Mouse (Mus musculus) spleen, adult 12 weeks (tissue): Measurements from ENCODE around the gene 4921539E11Rik.
A peak's percentile ranks its signal among the peaks of the same experiment; 100 is the strongest.

Source experiments
- DNase-seq: peaks from one replicate; pipeline ENCODE4 v3.0.0; 2022; ENCODE audit warnings: low spot score

The 4921539E11Rik gene

GRCm38 (mm10) chr4:103290763-103291162 is at the start of gene 4921539E11Rik:
4921539E11Rik (minus strand) TSS chr4:103290863.
- DNase-seq = no peak

- no peak for DNase-seq
Observed at GRCm38 (mm10) chr4:103335134-103335533, 44.5 kb upstream of the 4921539E11Rik start.

GRCm38 (mm10) chr4:103329348-103329747 is 38.7 kb upstream of the 4921539E11Rik start:
- no peak for DNase-seq

GRCm38 (mm10) chr4:103326994-103327393 is 36.3 kb upstream of the 4921539E11Rik start:
- DNase-seq = no peak

GRCm38 (mm10) chr4:103324688-103325451 is 34.2 kb upstream of the 4921539E11Rik start:
- DNase-seq = no peak

- no peak for DNase-seq
Observed at GRCm38 (mm10) chr4:103321461-103321860, 30.8 kb upstream of the 4921539E11Rik start.

- DNase-seq = no peak
Observed at GRCm38 (mm10) chr4:103315861-103316260, 25.2 kb upstream of the 4921539E11Rik start.

- DNase-seq = no peak
Observed at GRCm38 (mm10) chr4:103314526-103314910, 23.9 kb upstream of the 4921539E11Rik start.

GRCm38 (mm10) chr4:103313587-103314525 is 23.2 kb upstream of the 4921539E11Rik start, which contains the start of gene Oma1:
Oma1 (plus strand) TSS chr4:103313812.
- DNase-seq = peak; percentile 92

GRCm38 (mm10) chr4:103303851-103304250 is 13.2 kb upstream of the 4921539E11Rik start:
- DNase-seq = no peak

GRCm38 (mm10) chr4:103299342-103299741 is 8.7 kb upstream of the 4921539E11Rik start:
- DNase-seq = no peak

- DNase-seq = no peak
Observed at GRCm38 (mm10) chr4:103288342-103288741, 2.3 kb downstream of the 4921539E11Rik start.

- no peak for DNase-seq
Observed at GRCm38 (mm10) chr4:103273021-103273420, 17.6 kb downstream of the 4921539E11Rik start.

GRCm38 (mm10) chr4:103269336-103269735 is 21.3 kb downstream of the 4921539E11Rik start:
- DNase-seq = no peak

- no peak for DNase-seq
Observed at GRCm38 (mm10) chr4:103265166-103265565, 25.5 kb downstream of the 4921539E11Rik start.

- DNase-seq = no peak
Observed at GRCm38 (mm10) chr4:103263812-103264396, 26.8 kb downstream of the 4921539E11Rik start.

- DNase-seq = no peak
Observed at GRCm38 (mm10) chr4:103263378-103263777, 27.3 kb downstream of the 4921539E11Rik start.

- DNase-seq = no peak
Observed at GRCm38 (mm10) chr4:103258817-103259216, 31.8 kb downstream of the 4921539E11Rik start.

- DNase-seq = no peak
Observed at GRCm38 (mm10) chr4:103253846-103254245, 36.8 kb downstream of the 4921539E11Rik start.

GRCm38 (mm10) chr4:103249436-103250085 is 41.1 kb downstream of the 4921539E11Rik start:
- no peak for DNase-seq

GRCm38 (mm10) chr4:103247813-103248212 is 42.9 kb downstream of the 4921539E11Rik start:
- no peak for DNase-seq

GRCm38 (mm10) chr4:103247249-103247648 is 43.4 kb downstream of the 4921539E11Rik start:
- DNase-seq = no peak
